Mouse (Mus musculus) heart, postnatal 0 days (tissue): ENCODE data around the gene Kcnj4. TPM values are rescaled to one million over a fixed set of nuclear protein-coding genes. Genes with fewer than 3 reads are reported as not detected.

Experiments
- ATAC-seq: fragments of 200-750 bp; cut with Nextera tagmentation; 2 replicates; pipeline ENCODE4 v1.8.0; 2017; ENCODE audit warnings: low read depth, moderate number of reproducible peaks, moderate library complexity; ENCODE audit not compliant: insufficient read depth
- DNase-seq: peaks from one replicate; pipeline ENCODE4 v3.0.0-alpha.2; 2016; ENCODE audit warnings: low spot score
- H3K27ac ChIP-seq: fragments of 300-500 bp; sonication (generic); 2 replicates; pipeline ENCODE4 v1.5.1; 2014; ENCODE audit warnings: low read depth, mild to moderate bottlenecking
- H3K27me3 ChIP-seq: fragments of 300-500 bp; sonication (generic); 2 replicates; pipeline ENCODE4 v1.6.1; 2014; ENCODE audit warnings: low read length, mixed read lengths; ENCODE audit not compliant: control insufficient read depth, insufficient read depth
- H3K36me3 ChIP-seq: fragments of 300-500 bp; sonication (generic); replicated peaks from 2 replicates; pipeline ENCODE4 v1.6.1; 2014; ENCODE audit warnings: low read length, mixed read lengths; ENCODE audit not compliant: control insufficient read depth, insufficient read depth
- H3K4me1 ChIP-seq: fragments of 300-500 bp; sonication (generic); 2 replicates; pipeline ENCODE4 v1.6.1; 2014; ENCODE audit warnings: antibody characterized with exemption; ENCODE audit not compliant: control insufficient read depth, insufficient read depth
- H3K4me2 ChIP-seq: fragments of 300-500 bp; sonication (generic); 2 replicates; pipeline ENCODE4 v1.6.1; 2014; ENCODE audit warnings: low read depth, mild to moderate bottlenecking, low read length, moderate library complexity
- H3K4me3 ChIP-seq: fragments of 300-500 bp; sonication (generic); 2 replicates; pipeline ENCODE4 v1.5.1; 2014; ENCODE audit warnings: low read depth, low read length
- H3K9ac ChIP-seq: fragments of 300-500 bp; sonication (generic); replicated peaks from 2 replicates; pipeline ENCODE4 v1.6.1; 2014; ENCODE audit warnings: low read depth, low read length, mixed read lengths
- H3K9me3 ChIP-seq: fragments of 300-500 bp; sonication (generic); replicated peaks from 2 replicates; pipeline ENCODE4 v1.6.1; 2016; ENCODE audit warnings: low read length; ENCODE audit not compliant: control insufficient read depth
- CTCF ChIP-seq: IDR thresholded peaks from 2 replicates; pipeline ENCODE4 v1.5.1; 2016; ENCODE audit warnings: antibody characterized with exemption, control low read depth, low read depth
- EP300 ChIP-seq: IDR thresholded peaks from 2 replicates; pipeline ENCODE4 v1.6.1; 2016; ENCODE audit warnings: antibody characterized with exemption, low read depth
- WGBS: fragments of 180-500 bp; shearing (Covaris S2); extraction: QIAGEN DNeasy Blood & Tissue Kit; methylation state at CpG from one replicate; pipeline ENCODE4 v1.1.7; 2014; 5-methylcytosine and 5-hydroxymethylcytosine counted together
- polyA plus RNA-seq: library from polyadenylated mRNA; unstranded; fragments of >200 nt; fragmentation: Nextera tagmentation; extraction: Ambion mirVana; gene quantifications from 2 replicates; pipeline ENCODE4 v1.2.1, GENCODE M21; 2015
- total RNA-seq: library from RNA; depleted of rRNA; stranded (reverse); fragments of >200 nt; gene quantifications from 2 replicates; pipeline ENCODE4 v1.2.3, GENCODE M21; 2014; ENCODE audit warnings: low replicate concordance

Kcnj4 gene
- total and polyA plus RNA-seq, 2 experiments from 2014 or later: 0.10 to 3.6 TPM

DNA sequence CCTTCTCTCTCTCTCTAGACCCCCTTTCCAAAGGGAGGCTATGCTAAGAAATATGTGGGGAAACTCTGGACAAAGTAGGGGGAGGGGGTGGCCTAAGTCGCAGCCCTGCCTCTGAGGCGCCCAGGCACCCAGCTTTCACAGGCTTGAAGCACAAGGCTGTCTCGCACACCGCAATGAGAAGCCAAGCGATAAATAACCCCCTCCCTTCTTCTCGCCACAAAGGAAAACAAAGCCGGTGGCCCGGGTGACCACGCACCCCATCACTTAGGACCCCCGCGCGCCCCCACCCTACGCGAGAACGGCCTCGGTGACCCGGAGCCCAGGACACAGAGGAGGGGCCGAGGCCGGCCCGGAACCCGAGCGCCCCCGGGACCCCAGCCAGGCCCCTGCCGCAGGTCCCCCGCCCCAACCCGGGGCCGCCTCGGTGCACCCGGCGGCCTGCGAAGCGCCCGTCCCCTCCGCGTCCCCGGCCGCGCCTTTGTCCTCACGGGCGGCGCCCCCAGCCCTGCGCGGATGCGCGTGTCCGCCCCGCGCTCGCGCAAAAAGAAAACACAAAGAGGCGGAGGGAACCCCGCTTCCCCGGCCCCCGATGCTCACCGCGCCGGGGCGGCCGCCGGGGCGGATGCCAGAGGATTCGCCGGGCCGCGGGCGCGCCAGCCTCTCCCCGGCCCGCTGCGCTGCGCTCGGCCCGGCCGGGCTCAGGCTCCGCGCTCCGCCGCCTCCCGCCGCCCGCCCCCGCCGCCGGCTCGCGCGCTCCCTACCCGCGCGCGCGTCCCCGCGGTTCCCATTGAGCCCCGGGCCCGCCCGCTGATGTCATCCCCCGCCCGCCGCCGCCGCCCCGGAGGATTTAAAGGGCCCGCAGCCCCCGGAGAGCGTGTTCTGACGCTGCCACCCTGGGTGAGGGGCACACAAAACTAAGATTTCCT, 63.4 kb downstream of the Kcnj4 start:
- H3K9ac ChIP-seq: peak overlapping the region; percentile 99
- H3K27me3 ChIP-seq: no peaks in the 10 kb centered on the region
- H3K36me3 ChIP-seq: peaks cover 12% of the 10 kb centered on the region
- WGBS: under 1% methylated on average over 83 of the region's 107 CpGs
- H3K9me3 ChIP-seq: no peaks in the 10 kb centered on the region
- H3K27ac ChIP-seq: peak overlapping the region; percentile 98
- no peak for TF ChIP-seq CTCF
- no peak for TF ChIP-seq EP300
- peaks cover 60% of the 10 kb centered on the region for H3K4me1 ChIP-seq
- H3K4me2 ChIP-seq: peak overlapping the region; percentile 92
- DNase-seq (no peak), ATAC-seq (peak; percentile 67)
- peak overlapping the region; percentile 98 for H3K4me3 ChIP-seq

DNA sequence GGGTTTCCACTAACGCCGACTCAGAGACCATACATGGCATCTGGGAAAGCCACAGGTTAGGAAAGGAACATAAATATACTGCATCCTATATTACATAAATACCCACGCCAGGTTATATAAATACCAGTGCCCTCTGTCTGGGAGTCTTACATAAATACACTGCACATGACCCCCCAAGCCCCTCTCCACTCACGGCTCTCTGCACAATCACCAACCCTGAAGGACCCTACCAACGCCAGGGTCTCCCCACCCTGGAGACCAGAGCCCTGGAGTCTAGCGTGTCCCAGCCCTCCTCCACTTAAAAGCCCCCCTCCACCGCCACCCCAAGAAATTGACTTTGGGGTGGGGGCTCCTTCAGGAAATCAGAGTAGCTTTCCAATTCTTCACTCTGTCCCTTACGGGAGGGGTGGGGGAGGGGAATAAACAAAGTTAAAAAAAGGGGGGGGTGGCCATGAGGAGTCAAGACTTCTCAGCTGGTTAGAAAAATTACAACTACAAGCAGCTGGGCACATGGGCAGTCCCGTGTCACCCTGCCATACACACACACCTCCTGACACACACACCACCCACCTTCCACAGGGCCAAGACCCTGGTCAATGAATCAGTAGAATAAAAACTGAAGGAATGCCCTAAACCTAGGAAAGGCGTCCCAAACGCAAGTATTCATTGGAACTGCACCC, 64.2 kb downstream of the Kcnj4 start:
- TF ChIP-seq CTCF (no peak), EP300 (no peak)
- H3K9ac ChIP-seq: peak overlapping the region; percentile 99
- H3K4me3 ChIP-seq: peak overlapping the region; percentile 98
- peak overlapping the region; percentile 98 for H3K27ac ChIP-seq
- peaks cover 15% of the 10 kb centered on the region for H3K36me3 ChIP-seq
- peaks cover 68% of the 10 kb centered on the region for H3K4me1 ChIP-seq
- ATAC-seq: no peak
- 9% methylated on average over 11 of the region's 11 CpGs for WGBS
- H3K9me3 ChIP-seq: no peaks in the 10 kb centered on the region
- no peaks in the 10 kb centered on the region for H3K27me3 ChIP-seq
- H3K4me2 ChIP-seq: peak overlapping the region; percentile 92
- DNase-seq: no peak

DNA sequence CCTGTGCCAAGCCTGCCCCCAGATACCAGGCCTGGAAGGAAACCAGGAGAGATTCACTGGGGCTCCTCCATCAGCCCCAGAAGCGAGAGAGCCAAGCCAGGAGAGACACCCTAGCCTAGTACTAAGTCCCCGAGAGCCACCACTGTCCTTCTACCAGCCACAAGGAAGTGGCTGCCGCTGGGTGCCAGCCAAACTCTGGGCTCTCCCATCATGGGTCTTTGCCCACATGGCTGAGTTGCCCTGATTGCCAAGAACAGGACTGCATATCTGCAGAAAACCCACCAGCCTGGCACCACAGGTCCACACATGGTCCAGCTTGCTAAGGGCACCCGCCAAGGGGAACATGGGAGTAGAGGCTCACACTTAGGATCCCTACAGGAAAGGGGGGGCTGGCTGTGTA, 64.8 kb downstream of the Kcnj4 start:
- H3K4me3 ChIP-seq: peak overlapping the region; percentile 98
- peak overlapping the region; percentile 92 for H3K4me2 ChIP-seq
- H3K9me3 ChIP-seq: no peaks in the 10 kb centered on the region
- peak overlapping the region; percentile 99 for H3K9ac ChIP-seq
- peaks cover 15% of the 10 kb centered on the region for H3K36me3 ChIP-seq
- WGBS: 41% methylated on average over 4 of the region's 4 CpGs
- H3K4me1 ChIP-seq: peaks cover 74% of the 10 kb centered on the region
- H3K27ac ChIP-seq: peak overlapping the region; percentile 98; the same call in 1 of the 2 replicates
- H3K27me3 ChIP-seq: no peaks in the 10 kb centered on the region
- ATAC-seq (no peak), DNase-seq (no peak)
- TF ChIP-seq CTCF (no peak), EP300 (no peak)

DNA sequence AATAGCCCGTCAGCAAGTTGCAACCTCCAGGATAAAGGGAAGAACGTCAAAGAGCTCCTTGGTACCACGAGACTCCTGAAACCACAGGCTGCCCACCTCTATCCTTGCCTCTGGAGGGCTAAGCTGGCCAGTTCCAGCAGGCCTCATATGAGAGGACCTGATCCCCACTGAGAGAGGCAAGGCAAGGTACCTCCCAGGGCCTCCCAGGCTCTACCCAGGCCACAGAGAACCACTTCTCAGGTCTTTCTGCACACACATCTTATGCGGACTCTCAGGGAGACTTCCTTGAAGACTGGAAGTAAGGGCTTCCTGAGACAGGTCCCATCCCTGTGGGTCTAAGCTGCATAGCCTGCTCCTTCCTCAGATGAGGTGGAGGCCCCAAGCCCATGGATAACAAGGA, 65.7 kb downstream of the Kcnj4 start:
- Histone ChIP-seq H3K36me3 (peaks cover 22% of the 10 kb centered on the region), H3K9me3 (no peaks in the 10 kb centered on the region), H3K4me1 (peaks cover 80% of the 10 kb centered on the region), H3K9ac (no peak overlapping the region), H3K27ac (no peak overlapping the region), H3K4me3 (no peak overlapping the region), H3K27me3 (no peaks in the 10 kb centered on the region), H3K4me2 (peak overlapping the region; percentile 92)
- ATAC-seq (no peak), DNase-seq (no peak)
- no peak for TF ChIP-seq CTCF
- no peak for TF ChIP-seq EP300
- WGBS: 72% methylated on average over 4 of the region's 4 CpGs

DNA sequence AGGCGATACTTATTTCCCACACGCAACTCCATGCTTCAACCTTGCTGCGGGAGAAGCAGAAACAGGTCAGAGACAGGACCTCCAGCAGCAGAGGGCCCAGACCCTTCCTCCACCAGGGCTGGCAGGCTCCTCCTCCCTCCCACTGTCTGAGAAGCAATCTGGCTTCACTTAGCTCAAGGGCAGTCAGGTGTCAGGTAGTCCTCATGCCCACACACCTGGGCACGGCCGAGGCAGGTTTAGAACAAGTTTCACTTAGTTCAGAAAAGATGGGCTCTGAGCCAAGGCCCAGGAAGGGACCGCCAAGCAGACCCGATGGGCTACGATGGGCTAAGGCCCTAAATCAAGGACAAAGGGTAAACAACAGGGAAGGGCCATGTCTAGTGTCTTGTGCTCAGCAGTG, 66.2 kb downstream of the Kcnj4 start:
- Histone ChIP-seq H3K27me3 (no peaks in the 10 kb centered on the region), H3K4me2 (peak overlapping the region; percentile 92; the same call in 1 of the 2 replicates), H3K27ac (peak overlapping the region; percentile 49), H3K4me3 (no peak overlapping the region), H3K4me1 (peaks cover 80% of the 10 kb centered on the region), H3K9ac (no peak overlapping the region), H3K9me3 (no peaks in the 10 kb centered on the region), H3K36me3 (peaks cover 26% of the 10 kb centered on the region)
- 48% methylated on average over 8 of the region's 8 CpGs for WGBS
- ATAC-seq (no peak), DNase-seq (no peak)
- TF ChIP-seq EP300: no peak
- no peak for TF ChIP-seq CTCF
